Mouse (Mus musculus) olfactory bulb, adult 2 months (tissue): ENCODE measurements around the gene Sox6.

Experiments
- CTCF ChIP-seq: fragments of 200-500 bp; IDR thresholded peaks from 2 replicates; pipeline ENCODE4 v1.5.1; 2012; ENCODE audit warnings: low read depth, mild to moderate bottlenecking, low read length, moderate library complexity; ENCODE audit not compliant: insufficient read depth
- POLR2A ChIP-seq: fragments of 200-500 bp; IDR thresholded peaks from 2 replicates; pipeline ENCODE4 v1.6.1; 2012; ENCODE audit warnings: mild to moderate bottlenecking, low read depth, low read length, moderate library complexity; ENCODE audit not compliant: insufficient read depth

- TF ChIP-seq CTCF (no peak), POLR2A (no peak)
These were observed 532.2 kb downstream of the Sox6 start for GRCm38 (mm10) chr7:115506385-115506784.
